Mouse (Mus musculus) kidney, postnatal 0 days (tissue): ENCODE data around the gene Scgb2b15. TPM values are rescaled to one million over a fixed set of nuclear protein-coding genes. Genes with fewer than 3 reads are reported as not detected.
"Not testable (repeated sequence)": the region's sequence is repeated elsewhere in the genome, so short reads cannot be mapped to it uniquely, and the experiment has no call there.

Source experiments
- ATAC-seq: fragments of 200-750 bp; cut with Nextera tagmentation; replicated peaks from 2 replicates; pipeline ENCODE4 v1.8.0; 2017; ENCODE audit warnings: low read depth, moderate number of reproducible peaks, moderate TSS enrichment, moderate library complexity; ENCODE audit not compliant: low FRiP score
- DNase-seq: peaks from one replicate; pipeline ENCODE4 v3.0.0-alpha.2; 2016; ENCODE audit warnings: low spot score
- H3K27ac ChIP-seq: fragments of 300-500 bp; sonication (generic); 2 replicates; pipeline ENCODE4 v1.5.1; 2014; ENCODE audit warnings: mild to moderate bottlenecking
- H3K27me3 ChIP-seq: fragments of 300-500 bp; sonication (generic); 2 replicates; pipeline ENCODE4 v1.6.1; 2014; ENCODE audit warnings: low read length, mixed read lengths; ENCODE audit not compliant: insufficient read depth
- H3K36me3 ChIP-seq: fragments of 300-500 bp; sonication (generic); 2 replicates; pipeline ENCODE4 v1.6.1; 2014; ENCODE audit warnings: low read length, mixed read lengths; ENCODE audit not compliant: insufficient read depth
- H3K4me1 ChIP-seq: fragments of 300-500 bp; sonication (generic); replicated peaks from 2 replicates; pipeline ENCODE4 v1.6.1; 2014; ENCODE audit warnings: antibody characterized with exemption, low read length, mixed read lengths; ENCODE audit not compliant: insufficient read depth
- H3K4me2 ChIP-seq: fragments of 300-500 bp; sonication (generic); 2 replicates; pipeline ENCODE4 v1.6.1; 2014; ENCODE audit warnings: mild to moderate bottlenecking, low read length, moderate library complexity, mixed read lengths
- H3K4me3 ChIP-seq: fragments of 300-500 bp; sonication (generic); replicated peaks from 2 replicates; pipeline ENCODE4 v1.5.1; 2014; ENCODE audit warnings: low read depth, low read length
- H3K9ac ChIP-seq: fragments of 300-500 bp; sonication (generic); 2 replicates; pipeline ENCODE4 v1.6.1; 2014; ENCODE audit warnings: low read depth, low read length
- H3K9me3 ChIP-seq: fragments of 300-500 bp; sonication (generic); replicated peaks from 2 replicates; pipeline ENCODE4 v1.6.1; 2016; ENCODE audit warnings: low read length, inconsistent platforms, mixed read lengths
- polyA plus RNA-seq: library from polyadenylated mRNA; unstranded; fragments of >200 nt; fragmentation: Nextera tagmentation; extraction: Ambion mirVana; gene quantifications from 2 replicates; pipeline ENCODE4 v1.2.1, GENCODE M21; 2015

The Scgb2b15 gene
- polyA plus RNA-seq: not detected in 2 replicates

GRCm38 (mm10) chr7:32829562-32829961 lies at the start of gene Scgb2b15:
Gene Scgb2b15, minus strand, starts transcription at chr7:32829662.
- not testable (repeated sequence) for DNase-seq, H3K27me3 ChIP-seq

GRCm38 (mm10) chr7:32836254-32836653 lies 6.8 kb upstream of the Scgb2b15 start, which contains the start of gene Scgb1b15:
Gene Scgb1b15, plus strand, starts transcription at chr7:32836554.
- not testable (repeated sequence) for ATAC-seq, H3K4me3 ChIP-seq, DNase-seq, H3K9me3 ChIP-seq, H3K27ac ChIP-seq, H3K9ac ChIP-seq, H3K4me1 ChIP-seq, H3K36me3 ChIP-seq, H3K27me3 ChIP-seq, H3K4me2 ChIP-seq

More at GRCm38 (mm10) chr7:32829562-32829961, at the start of gene Scgb2b15:
- H3K36me3 ChIP-seq, H3K27ac ChIP-seq, H3K4me3 ChIP-seq, H3K4me1 ChIP-seq, H3K9me3 ChIP-seq, H3K4me2 ChIP-seq, ATAC-seq, H3K9ac ChIP-seq: not testable (repeated sequence)

Other genes starting within 250 kb of the Scgb2b15 start
- not detected in 2 replicates for gene Scgb1b15, start 6.9 kb upstream of the Scgb2b15 start, polyA plus RNA-seq
- gene Scgb2b17, start 226.9 kb upstream of the Scgb2b15 start, polyA plus RNA-seq: not detected in 2 replicates
- gene Scgb1b17, start 233.8 kb upstream of the Scgb2b15 start, polyA plus RNA-seq: not detected in 2 replicates